Mouse (Mus musculus) adrenal gland, adult 2 months (tissue): ENCODE results near the gene Abraxas2. TPM values are rescaled to one million over a fixed set of nuclear protein-coding genes. Genes with fewer than 3 reads are reported as not detected.

Experiments
- DNase-seq: peaks from one replicate; pipeline ENCODE4 v3.0.0; 2021
- polyA plus RNA-seq: library from polyadenylated mRNA; depleted of rRNA; stranded (reverse); fragments of >200 nt; gene quantifications from 2 replicates; pipeline ENCODE4 v1.2.3, GENCODE M21; 2012; rRNA removed
- total RNA-seq, 2 experiments: library from RNA; stranded (reverse); gene quantifications; 2 replicates each; pipeline ENCODE4 v1.2.3; 2021

Abraxas2 gene
- total and polyA plus RNA-seq, 3 experiments: 8.3 to 44.1 (median 29.3) TPM

GRCm38 (mm10) chr7:132898234-132898633, 39.2 kb downstream of the Abraxas2 start:
- no peak for DNase-seq

GRCm38 (mm10) chr7:132900826-132901531, 42.0 kb downstream of the Abraxas2 start:
- peak; percentile 76 for DNase-seq

- no peak for DNase-seq
These were observed 44.8 kb downstream of the Abraxas2 start for GRCm38 (mm10) chr7:132903796-132904195.

- no peak for DNase-seq
These were observed 62.9 kb downstream of the Abraxas2 start for GRCm38 (mm10) chr7:132921971-132922370.

GRCm38 (mm10) chr7:132925227-132925626, 66.2 kb downstream of the Abraxas2 start:
- DNase-seq: no peak

GRCm38 (mm10) chr7:132927201-132927600, 68.2 kb downstream of the Abraxas2 start:
- DNase-seq: peak; percentile 73

GRCm38 (mm10) chr7:132930055-132930454, 71.0 kb downstream of the Abraxas2 start:
- DNase-seq: no peak

GRCm38 (mm10) chr7:132930850-132931559, 72.0 kb downstream of the Abraxas2 start, which contains the start of gene Zranb1:
Gene Zranb1, plus strand, starts transcription at chr7:132931142.
- peak; percentile 99 for DNase-seq

- DNase-seq: peak; percentile 80
These were observed 72.7 kb downstream of the Abraxas2 start for GRCm38 (mm10) chr7:132931560-132932351.

GRCm38 (mm10) chr7:132933331-132933730, 74.3 kb downstream of the Abraxas2 start:
- no peak for DNase-seq

Other genes with a start within 250 kb of the Abraxas2 start
- gene Lhpp, start 248.6 kb upstream of the Abraxas2 start, total RNA-seq: 10 to 100 TPM; 23.0 to 25.2 TPM
- gene Lhpp, start 248.6 kb upstream of the Abraxas2 start, polyA plus RNA-seq: 27.8 and 38.6 TPM in 2 replicates
- 10 to 100 TPM; 61.1 to 69.5 TPM for gene Fam53b, start 45.3 kb upstream of the Abraxas2 start, total RNA-seq
- gene Fam53b, start 45.3 kb upstream of the Abraxas2 start, polyA plus RNA-seq: 97.5 and 140 TPM in 2 replicates
- 10 to 100 TPM; 19.5 to 27.9 TPM for gene Eef1akmt2, start 6.6 kb upstream of the Abraxas2 start, total RNA-seq
- gene Eef1akmt2, start 6.6 kb upstream of the Abraxas2 start, polyA plus RNA-seq: 4.3 and 5.1 TPM in 2 replicates
- gene Zranb1, start 71.9 kb downstream of the Abraxas2 start, total RNA-seq: 10 to 100 TPM; 23.2 to 29.2 TPM
- gene Zranb1, start 71.9 kb downstream of the Abraxas2 start, polyA plus RNA-seq: 5.0 and 5.3 TPM in 2 replicates